Mouse (Mus musculus) G1E (cell line): ENCODE results near the gene Abcc10. TPM values are rescaled to one million over a fixed set of nuclear protein-coding genes. Genes with fewer than 3 reads are reported as not detected.

ENCODE experiments used
- ATAC-seq: 2 replicates; pipeline ENCODE4 v1.8.0; 2016; ENCODE audit warnings: mild to moderate bottlenecking; ENCODE audit not compliant: insufficient number of reproducible peaks, poor library complexity, low FRiP score, severe bottlenecking; ENCODE audit errors: extremely low read depth
- DNase-seq: peaks from one replicate; pipeline ENCODE4 v3.0.0; 2012; ENCODE audit warnings: low spot score
- H3K27me3 ChIP-seq: 2 replicates; pipeline ENCODE4 v1.6.1; 2012; ENCODE audit warnings: mild to moderate bottlenecking, low read length, inconsistent platforms; ENCODE audit not compliant: insufficient read depth
- H3K36me3 ChIP-seq: replicated peaks from 2 replicates; pipeline ENCODE3; 2012; ENCODE audit warnings: mild to moderate bottlenecking, inconsistent platforms
- H3K4me1 ChIP-seq: 2 replicates; pipeline ENCODE4 v1.6.1; 2012; ENCODE audit warnings: low read depth, low read length, inconsistent platforms, mixed read lengths; ENCODE audit not compliant: insufficient read depth
- H3K4me3 ChIP-seq: 2 replicates; pipeline ENCODE4 v1.5.1; 2012; ENCODE audit warnings: low read depth, mild to moderate bottlenecking, inconsistent platforms, low read length, moderate library complexity, mixed read lengths
- H3K9me3 ChIP-seq: replicated peaks from 2 replicates; pipeline ENCODE4 v1.6.1; 2012; ENCODE audit warnings: inconsistent platforms
- CTCF ChIP-seq: IDR thresholded peaks from 2 replicates; pipeline ENCODE4 v1.5.1; 2012; ENCODE audit warnings: low read depth, low read length, inconsistent platforms, mixed read lengths
- GATA1 ChIP-seq: IDR thresholded peaks from 2 replicates; pipeline ENCODE4 v1.6.1; 2012; ENCODE audit warnings: borderline replicate concordance, low read length, inconsistent platforms, mixed read lengths
- GATA2 ChIP-seq: IDR thresholded peaks from 2 replicates; pipeline ENCODE4 v1.6.1; 2012; ENCODE audit warnings: low read depth, low read length, inconsistent platforms, borderline replicate concordance
- POLR2AphosphoS5 ChIP-seq: IDR thresholded peaks from 2 replicates; pipeline ENCODE4 v1.6.1; 2012; ENCODE audit warnings: low read depth, low read length, inconsistent platforms; ENCODE audit not compliant: insufficient replicate concordance
- TAL1 ChIP-seq: conservative IDR thresholded peaks from 2 replicates; pipeline ENCODE4 v1.6.1; 2012; ENCODE audit warnings: low read depth, low read length, inconsistent platforms, mixed read lengths
- polyA plus RNA-seq: library from polyadenylated mRNA; stranded (reverse); fragments of >175 nt; gene quantifications from 2 replicates; pipeline ENCODE4 v1.2.3, GENCODE M21; 2012
- total RNA-seq, 2 experiments: library from RNA; stranded (forward) in 1 of 2; stranded (reverse) in 1 of 2; fragments of 200-1000 nt in 1 of 2; fragments of >200 nt in 1 of 2; fragmentation: Nextera tagmentation in 1 of 2; gene quantifications; 2 replicates each; pipeline ENCODE4 v1.2.3; 2014 to 2017

The Abcc10 gene
- total and polyA plus RNA-seq, 3 experiments: 3.8 to 11.7 (median 8.6) TPM

DNA sequence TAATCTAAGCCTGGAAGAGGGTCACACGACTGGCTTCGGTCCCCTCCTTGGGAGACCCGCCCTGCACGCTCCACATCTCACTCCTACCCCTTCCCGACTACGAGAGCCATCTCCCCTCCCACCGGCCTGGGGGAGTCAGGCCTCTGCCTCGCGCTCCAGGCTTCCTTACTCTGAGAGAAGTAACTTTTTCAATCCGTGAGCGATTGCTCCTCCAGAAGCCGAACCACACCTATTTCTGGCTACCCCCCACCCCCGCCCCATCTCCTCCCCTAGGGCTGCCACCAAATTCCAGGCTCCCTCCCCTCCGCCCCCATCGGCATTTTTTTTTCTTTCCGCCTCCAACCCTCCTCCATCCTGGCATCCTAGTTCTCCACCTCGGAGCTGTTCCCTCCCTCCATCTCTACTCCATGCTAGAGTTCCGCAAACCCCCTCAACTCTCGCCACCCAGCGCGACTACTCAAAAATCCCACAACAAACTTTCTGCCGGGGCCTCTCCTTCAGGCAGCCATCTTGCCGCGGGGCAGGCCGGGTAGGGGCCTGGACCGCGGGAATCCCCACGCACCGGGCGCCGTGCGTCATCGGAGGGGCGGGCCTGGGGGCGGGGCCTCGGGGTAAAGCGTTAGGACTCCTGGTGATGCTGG is 45.5 kb downstream of the Abcc10 start, which contains the start of gene Tjap1:
Gene Tjap1 (minus strand): TSS at position 544 of the 641 bp plus-strand sequence.
- Histone ChIP-seq H3K4me3 (peak within 1 kb of the TSS; percentile 77), H3K9me3 (no peaks in the 10 kb centered on the region), H3K36me3 (peaks cover 43% of the 10 kb centered on the region), H3K27me3 (peaks cover 18% of the 10 kb centered on the region), H3K4me1 (peaks cover 44% of the 10 kb centered on the region)
- DNase-seq (peak; percentile 97), ATAC-seq (peak; percentile 75)
- no peak for TF ChIP-seq POLR2AphosphoS5
- no peak for TF ChIP-seq CTCF
- TF ChIP-seq GATA1: no peak
- TF ChIP-seq TAL1: no peak
- no peak for TF ChIP-seq GATA2

- no peaks in the 10 kb centered on the region for H3K27me3 ChIP-seq
- no peaks in the 10 kb centered on the region for H3K9me3 ChIP-seq
- TF ChIP-seq POLR2AphosphoS5: no peak
- TF ChIP-seq TAL1: no peak
- no peak for TF ChIP-seq GATA1
- no peak for TF ChIP-seq CTCF
- TF ChIP-seq GATA2: no peak
- ATAC-seq (no peak), DNase-seq (no peak)
- peaks cover 85% of the 10 kb centered on the region for H3K36me3 ChIP-seq
- peaks cover 41% of the 10 kb centered on the region for H3K4me1 ChIP-seq
- H3K4me3 ChIP-seq: no peak overlapping the region
Observed at GRCm38 (mm10) chr17:46278011-46278765, 50.0 kb downstream of the Abcc10 start.

DNA sequence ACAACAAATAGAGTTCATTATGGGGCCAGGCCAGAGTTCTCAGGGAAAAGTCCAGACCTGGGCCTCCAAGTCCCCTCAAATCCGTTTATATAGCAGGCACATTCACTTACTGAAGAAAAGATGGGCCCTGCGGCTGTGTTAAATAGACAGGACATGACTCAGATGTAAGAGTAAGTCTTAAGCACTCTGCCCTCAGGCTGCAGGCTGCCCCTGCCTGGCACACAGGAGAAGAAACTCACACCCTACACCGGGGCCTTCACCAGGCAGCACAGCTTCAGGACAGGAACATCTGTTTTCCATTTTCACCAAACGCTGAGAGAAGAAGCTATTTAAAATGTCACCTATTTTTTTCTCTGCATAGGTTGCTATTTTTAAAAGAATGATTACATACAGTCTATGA is 50.6 kb downstream of the Abcc10 start:
- Histone ChIP-seq H3K9me3 (no peaks in the 10 kb centered on the region), H3K27me3 (no peaks in the 10 kb centered on the region), H3K4me3 (no peak overlapping the region), H3K4me1 (peaks cover 38% of the 10 kb centered on the region), H3K36me3 (peaks cover 91% of the 10 kb centered on the region)
- ATAC-seq: no peak
- TF ChIP-seq POLR2AphosphoS5 (no peak), GATA1 (no peak), TAL1 (no peak), CTCF (no peak), GATA2 (no peak)
- no peak for DNase-seq

DNA sequence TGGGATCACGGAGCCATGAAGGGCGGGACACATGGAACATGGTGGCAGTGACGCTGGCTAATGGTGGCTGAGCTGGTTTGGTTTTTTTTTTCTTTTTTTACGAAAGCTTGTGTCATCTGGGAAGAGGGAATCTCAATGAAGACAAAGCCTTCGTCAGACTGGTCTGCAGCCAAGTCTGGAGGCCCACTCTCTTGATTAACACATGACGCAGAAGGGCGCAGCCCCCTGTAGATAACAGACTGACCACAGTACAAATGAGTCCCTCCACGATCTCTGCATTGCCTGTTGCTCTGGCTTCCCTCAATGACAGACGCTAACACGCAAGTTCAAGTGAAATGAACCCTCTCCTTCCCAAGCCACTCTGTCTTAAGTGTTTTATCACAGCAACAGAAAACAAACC is 52.6 kb downstream of the Abcc10 start:
- DNase-seq (no peak), ATAC-seq (no peak)
- H3K27me3 ChIP-seq: no peaks in the 10 kb centered on the region
- peaks cover 19% of the 10 kb centered on the region for H3K4me1 ChIP-seq
- H3K4me3 ChIP-seq: no peak overlapping the region
- no peak for TF ChIP-seq TAL1
- no peak for TF ChIP-seq POLR2AphosphoS5
- TF ChIP-seq CTCF: no peak
- TF ChIP-seq GATA1: no peak
- H3K36me3 ChIP-seq: peaks cover 97% of the 10 kb centered on the region
- H3K9me3 ChIP-seq: no peaks in the 10 kb centered on the region

DNA sequence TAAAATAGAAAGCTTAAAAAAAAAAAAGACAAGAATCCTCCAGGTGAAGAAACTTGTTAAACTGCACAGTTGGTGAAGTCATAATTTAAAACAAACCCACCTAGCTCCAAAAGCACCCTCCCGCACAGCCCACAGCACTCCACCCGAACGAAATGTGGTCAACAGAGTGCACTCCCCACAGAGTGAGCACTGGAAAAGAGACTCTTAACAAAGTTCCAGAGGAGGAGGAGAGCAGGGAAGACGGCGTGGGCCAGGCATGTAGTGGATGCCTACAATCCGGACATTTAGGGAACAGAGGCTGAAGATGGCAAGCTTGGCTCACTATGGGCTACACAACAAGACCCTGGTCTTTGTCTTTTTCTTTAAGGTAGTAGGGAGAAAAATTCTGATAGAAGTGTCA is 53.1 kb downstream of the Abcc10 start:
- TF ChIP-seq CTCF (no peak), GATA1 (no peak), POLR2AphosphoS5 (no peak), GATA2 (no peak), TAL1 (no peak)
- Histone ChIP-seq H3K4me3 (no peak overlapping the region), H3K4me1 (peaks cover 15% of the 10 kb centered on the region), H3K27me3 (no peaks in the 10 kb centered on the region), H3K36me3 (peaks cover 97% of the 10 kb centered on the region), H3K9me3 (no peaks in the 10 kb centered on the region)
- ATAC-seq (no peak), DNase-seq (no peak)

DNA sequence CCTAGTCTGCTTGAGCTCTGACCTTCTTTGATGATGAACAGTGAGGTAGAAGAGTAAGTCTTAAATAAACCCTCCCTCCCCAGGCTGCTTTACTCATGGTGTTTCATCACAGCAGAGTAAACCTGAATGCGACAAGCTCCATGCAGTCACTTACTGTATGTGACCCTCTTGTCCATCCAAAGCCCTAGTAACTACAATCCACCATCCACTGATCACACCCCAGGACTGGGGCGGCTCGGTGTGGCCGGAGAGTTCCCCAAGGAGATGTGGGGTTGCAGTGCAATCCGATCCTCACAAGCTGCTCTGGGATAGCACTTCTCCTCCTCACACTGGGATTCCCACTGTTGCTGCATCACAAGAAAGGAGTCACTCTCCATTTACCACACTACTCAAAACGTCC is 53.7 kb downstream of the Abcc10 start:
- Histone ChIP-seq H3K4me3 (no peak overlapping the region), H3K36me3 (peaks cover 97% of the 10 kb centered on the region), H3K27me3 (no peaks in the 10 kb centered on the region), H3K9me3 (no peaks in the 10 kb centered on the region), H3K4me1 (peaks cover 19% of the 10 kb centered on the region)
- no peak for TF ChIP-seq CTCF
- DNase-seq (no peak), ATAC-seq (no peak)
